Mouse (Mus musculus) cerebellum, adult 11-12 months (tissue): ENCODE results near the gene Cdh4.

Experiments used
- DNase-seq: peaks from one replicate; pipeline ENCODE4 v3.0.0; 2022

Gene Cdh4

DNA sequence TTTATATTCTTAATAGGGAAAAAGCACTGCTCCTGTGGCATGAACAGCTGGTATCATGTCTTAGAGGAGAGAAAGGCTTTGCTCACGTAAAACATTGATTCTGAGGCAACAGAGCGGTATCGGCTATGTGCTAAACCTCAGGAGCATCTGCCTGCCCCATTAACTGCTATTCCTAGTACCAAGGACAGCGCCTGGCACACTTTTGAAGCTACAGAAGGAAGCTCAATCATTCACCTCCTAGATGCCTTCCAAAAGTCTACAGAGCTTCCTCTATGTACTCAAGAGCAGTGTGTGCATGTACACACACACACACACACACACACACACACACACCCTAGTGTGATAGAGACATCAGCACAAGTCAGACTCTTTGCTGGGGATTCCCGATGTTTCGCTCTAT lies 34.4 kb downstream of the Cdh4 start:
- DNase-seq: no peak

DNA sequence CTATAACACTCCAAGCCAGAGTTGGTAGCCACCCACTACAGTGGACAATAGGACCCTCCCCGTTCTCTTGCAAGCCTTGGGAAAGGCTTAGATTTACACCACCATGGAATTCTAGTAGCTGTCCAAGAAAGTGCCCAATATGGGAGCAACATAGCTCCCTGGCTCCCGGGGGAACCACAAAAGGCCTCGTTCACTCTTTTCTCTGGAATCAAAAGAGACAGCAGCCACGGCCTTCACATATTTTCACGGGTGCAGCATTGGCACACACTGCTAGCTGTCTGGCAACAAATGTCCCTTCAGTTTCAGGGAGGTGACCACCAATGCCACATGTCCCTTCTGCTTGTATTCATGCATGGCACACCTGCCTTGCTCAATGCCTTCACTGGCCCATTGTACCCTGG lies 38.6 kb downstream of the Cdh4 start:
- DNase-seq: no peak

DNA sequence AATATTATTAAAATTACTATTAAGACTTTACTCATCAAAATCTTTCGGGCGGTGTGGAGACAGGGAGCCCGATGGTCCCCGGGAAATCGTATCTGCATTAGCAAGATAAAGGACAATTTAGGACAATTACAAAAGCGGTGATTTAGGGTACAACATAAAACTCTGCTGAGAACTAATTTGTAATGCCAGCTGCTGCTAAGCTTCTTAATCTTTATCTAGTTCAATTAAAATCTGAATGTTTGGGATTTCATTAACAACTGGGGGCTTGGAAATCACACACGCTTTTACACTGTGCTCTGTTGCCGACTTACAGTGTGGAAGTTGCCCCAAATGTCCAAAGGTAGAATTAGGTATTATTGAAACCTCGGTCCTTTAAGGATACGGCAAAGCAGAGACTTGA lies 39.1 kb downstream of the Cdh4 start:
- no peak for DNase-seq

DNA sequence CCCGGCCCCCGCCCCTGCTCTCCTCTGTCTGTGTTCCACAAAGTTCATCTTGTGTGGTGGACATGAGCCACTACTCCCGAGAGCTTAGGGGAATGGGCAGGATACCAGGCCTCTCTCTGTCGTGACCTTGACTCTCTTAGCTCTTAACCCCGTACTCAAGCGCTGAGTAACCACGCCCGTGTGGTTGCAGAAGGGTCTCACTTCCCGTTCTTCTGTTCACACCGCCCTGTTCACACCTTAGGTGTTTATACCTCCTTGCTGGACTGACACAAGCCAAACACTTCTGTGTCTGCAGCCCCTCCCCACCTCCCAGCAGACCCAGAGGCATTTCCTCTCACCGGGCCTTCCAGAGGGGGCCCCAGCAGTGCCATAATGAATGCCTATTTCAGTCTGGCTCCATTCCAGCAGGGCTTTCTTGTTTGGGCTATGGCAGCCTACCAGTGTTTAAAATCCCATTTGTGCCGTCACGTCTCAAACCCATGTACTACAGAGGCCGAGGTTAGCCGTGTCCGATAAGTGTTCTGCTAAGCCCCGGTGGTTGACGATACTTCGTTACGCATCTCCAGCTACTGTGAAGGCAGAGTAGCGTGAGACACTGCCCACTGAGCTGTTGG lies 46.4 kb downstream of the Cdh4 start:
- DNase-seq: no peak

DNA sequence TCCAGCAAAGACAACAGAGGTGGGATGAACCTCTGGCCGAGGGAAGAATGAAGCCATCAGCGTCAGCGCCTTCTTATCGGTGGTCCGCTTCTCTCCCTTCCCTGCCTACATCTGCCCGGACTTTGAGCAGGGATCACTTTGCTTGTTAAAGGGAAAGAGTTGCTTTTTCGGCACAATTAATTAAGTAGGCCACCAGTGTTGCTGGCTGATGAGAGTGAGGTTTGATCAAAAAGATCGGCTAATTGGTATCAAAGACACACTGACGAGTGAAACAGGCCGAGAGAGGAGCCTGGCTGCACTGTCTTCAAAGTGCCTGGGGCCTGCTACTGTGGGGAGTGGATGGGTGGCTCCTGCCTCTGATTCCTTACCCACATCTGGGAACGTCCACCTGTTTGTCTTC lies 49.7 kb downstream of the Cdh4 start:
- no peak for DNase-seq

DNA sequence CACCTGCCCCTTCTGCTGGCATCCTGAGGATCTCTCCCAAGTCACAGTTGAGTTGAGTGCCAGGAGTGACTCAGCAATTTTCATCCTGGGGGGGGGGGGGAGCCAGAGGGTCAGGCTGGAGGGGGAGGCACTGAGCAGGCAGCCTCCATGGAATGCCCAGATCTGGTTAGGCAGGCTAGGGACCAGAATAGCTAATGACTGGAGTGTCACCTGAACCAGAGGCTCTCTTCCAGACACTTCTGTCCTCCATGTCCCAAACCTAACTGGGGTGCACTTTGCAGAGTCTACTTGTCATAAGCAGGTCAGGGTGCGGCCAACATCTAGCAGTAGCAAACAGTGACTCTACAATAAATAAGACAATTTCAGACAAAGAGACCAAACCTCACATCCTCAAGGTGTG lies 52.0 kb downstream of the Cdh4 start:
- no peak for DNase-seq

DNA sequence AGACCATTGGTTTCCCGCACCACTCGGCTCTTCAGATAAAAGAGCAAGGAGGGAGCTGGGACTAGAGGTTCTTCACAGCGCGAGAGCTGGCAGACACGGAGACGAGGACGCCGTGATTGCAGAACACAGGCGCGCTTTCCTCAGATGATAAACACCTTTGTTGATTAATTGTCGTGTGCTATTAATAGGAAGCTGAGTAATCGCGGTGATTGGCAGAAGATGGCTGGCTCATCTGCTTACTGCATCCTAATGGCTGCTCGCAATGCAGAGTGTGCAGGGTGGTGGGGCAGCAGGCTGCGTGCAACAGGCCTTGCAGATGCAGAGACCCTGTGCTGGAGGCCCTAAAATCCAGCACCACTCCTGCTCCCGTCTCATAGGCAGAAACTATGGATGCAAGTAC lies 68.2 kb downstream of the Cdh4 start:
- DNase-seq: no peak

DNA sequence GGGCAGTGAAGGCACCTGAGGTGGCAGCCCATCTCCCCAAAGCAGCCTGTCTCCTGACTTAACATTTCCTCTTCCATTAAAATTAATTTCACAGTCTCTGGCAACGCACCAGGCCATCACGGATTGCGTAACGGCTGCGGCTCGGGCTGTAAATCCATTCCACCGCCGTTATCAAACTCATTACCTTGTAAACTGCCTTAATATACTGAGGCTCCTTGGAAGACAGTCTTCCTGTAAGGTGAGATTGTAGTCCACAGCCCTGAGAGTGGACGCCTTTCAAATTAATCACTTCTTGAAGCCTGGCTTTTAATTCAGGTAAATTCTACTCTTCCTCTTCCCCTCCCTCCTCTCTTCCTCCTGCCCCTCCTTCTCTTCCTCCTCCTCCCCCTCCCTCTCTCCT lies 74.3 kb downstream of the Cdh4 start:
- DNase-seq: no peak

DNA sequence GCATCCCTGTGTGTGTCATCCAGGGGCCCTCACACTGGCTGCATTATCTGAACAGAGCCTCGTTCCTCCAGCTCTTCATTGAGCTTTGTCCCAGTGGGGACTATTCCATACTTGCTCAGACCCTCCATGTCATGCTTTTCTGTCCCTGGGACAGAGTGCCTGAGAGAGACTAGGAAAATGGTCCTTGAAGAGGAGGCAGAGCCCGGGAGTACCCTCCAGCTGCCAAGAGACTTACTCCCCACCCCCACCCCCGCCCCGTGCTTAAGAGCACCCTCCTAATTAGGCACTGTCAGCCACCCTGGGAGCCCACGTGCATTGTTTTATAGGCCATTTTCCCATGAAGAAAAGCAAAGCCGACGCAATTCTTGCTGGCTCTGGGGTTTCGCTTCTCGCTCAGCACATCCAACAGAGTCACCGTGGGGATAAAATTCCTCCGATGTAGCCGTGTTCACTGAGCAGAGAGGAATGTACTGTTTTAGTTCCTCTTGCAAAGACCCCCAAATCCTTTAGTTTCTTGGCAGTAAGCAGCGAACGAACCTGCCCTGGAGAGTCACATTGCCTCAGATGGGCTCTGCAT lies 76.3 kb downstream of the Cdh4 start:
- DNase-seq: no peak

DNA sequence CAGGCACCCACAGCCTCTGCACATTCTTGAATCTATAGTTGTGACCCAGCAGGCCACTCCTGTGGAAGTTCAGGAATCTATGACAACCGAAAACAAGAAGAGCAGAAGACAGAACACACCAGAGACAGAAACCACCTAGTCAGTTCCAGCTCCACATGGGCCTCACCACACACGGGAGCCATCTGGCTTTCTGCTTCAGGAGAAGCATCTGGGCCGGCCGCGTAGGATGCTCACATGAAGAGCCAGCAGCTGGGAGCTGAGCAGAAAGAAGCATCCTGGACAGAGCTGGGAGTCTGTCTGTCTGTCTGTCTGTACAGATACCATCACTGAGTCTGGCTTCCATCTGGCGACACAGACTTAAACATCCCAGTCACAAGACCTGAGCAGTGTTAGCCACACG lies 76.9 kb downstream of the Cdh4 start:
- no peak for DNase-seq

DNA sequence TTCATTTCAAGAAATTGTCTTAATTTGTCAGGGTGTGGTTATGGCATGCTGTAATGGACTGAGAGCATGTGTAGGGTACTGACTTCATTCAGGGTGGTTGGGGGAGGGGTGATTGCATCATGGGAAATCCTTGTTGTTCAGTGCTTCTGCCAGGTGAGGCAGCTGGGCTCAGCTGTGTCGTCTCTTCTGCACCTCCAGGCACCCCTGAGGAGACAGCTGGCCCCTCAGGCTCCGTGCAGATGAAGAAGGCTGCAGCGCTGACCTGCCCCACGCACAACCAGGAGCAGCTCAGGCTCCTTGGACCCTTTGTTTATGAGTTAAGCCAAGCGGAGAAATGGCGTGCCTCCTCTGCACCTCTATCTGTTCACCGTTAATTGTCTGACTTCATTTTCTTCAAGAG lies 77.7 kb downstream of the Cdh4 start:
- no peak for DNase-seq

DNA sequence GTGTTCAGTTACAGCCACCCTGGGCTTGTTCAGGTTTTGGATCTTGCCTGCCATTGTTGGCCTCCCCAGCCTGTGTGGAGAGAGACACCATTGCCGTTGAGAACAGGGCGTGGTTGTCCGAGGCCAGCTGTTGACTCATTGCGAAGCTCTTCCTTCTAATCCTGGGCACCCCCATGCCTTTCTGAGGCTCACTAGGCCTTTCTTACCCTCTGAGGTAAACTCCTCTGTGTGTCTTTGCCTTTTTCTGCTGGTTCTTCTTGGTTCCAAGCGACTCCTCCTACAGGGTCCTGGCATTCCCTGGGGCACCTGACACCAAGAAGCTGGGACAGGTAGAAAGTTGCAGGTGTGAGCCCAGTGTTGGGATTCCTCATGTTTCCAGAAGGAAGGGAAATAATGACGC lies 78.7 kb downstream of the Cdh4 start:
- no peak for DNase-seq

DNA sequence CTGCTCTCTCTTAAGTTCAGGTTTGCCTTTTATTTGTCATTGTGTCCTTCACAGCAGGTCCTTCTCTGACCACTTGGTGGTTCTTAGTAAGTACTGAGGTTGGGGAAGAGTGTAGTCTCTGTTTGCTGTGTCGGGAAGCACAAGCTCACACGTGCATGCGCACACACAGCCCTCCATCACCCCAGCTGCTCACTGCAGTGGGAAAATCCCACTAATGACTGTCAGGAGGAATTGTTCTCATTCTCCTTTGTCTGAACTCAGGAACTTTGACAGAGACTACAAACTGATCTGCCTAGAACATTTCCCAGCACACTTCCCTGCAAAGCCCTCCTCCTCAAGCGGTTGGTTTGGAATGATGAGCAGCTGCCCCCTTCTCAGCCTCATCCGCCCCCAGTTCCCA lies 79.2 kb downstream of the Cdh4 start:
- DNase-seq: no peak

DNA sequence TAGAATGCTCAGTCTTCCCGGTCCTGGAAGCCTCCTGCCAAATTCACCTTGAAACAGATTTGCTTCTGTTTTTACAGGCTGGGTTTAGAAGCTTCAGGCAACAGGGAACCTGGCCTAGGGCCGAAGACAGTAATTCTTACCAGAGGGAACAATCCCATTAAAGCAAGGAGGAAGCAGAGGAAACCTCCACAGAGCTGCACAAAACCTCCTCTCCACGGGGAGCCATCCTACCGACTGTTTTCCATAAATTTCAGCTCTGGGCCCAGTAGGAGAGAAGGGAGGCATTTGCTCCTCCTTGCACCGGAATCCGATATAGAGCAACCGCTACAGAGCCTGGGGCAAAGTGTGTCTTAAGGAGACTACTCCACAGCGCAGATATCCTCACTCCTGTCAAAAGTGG lies 79.9 kb downstream of the Cdh4 start:
- DNase-seq: no peak

DNA sequence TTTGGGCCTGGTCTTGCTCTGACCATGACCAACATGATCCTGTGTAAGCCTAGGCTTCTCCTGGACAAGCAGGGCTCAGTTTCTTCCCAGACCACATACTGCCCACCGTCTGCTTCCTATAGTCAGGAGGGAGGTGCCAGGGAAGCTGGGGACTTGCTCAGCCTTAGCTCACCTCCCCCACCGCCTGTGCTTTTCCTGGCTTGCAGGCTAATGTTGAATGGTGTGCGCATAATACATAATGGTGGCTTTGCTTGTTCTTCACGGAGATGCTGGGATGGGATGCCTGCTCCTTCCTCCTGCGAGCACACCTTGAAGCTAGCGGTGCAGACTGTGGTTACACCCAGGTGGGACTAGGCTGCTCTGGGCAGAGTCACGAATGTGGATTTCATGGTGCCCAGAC lies 84.7 kb downstream of the Cdh4 start:
- no peak for DNase-seq

DNA sequence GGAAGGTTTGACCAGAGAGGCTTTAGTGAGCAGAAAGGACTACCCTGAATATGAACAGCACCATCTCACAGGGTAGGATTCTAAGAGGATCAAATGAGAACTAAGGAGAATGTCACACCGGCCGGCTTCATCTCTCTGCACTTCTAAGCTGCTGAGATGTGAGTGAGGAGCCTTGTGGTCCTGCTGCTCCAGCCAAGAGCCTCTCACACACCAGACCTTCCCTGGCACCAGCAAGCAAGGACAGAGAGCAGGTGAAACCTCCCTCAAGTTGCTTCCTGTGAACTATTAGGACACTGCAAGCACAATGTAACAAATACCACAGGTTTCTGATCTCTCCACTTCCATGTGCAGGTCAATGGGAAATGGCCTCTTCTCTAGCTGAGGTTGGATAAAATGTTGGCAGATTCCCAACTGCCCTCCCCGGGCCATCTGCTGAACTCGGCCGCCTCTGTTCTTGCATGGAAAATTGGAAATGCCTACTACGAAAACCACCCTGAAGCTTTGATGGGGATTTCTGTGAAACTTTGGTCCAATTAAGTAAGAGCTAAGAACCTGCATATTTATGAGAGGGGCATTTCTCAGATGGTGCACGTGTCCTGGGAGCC lies 88.3 kb downstream of the Cdh4 start:
- DNase-seq: peak; percentile 76

DNA sequence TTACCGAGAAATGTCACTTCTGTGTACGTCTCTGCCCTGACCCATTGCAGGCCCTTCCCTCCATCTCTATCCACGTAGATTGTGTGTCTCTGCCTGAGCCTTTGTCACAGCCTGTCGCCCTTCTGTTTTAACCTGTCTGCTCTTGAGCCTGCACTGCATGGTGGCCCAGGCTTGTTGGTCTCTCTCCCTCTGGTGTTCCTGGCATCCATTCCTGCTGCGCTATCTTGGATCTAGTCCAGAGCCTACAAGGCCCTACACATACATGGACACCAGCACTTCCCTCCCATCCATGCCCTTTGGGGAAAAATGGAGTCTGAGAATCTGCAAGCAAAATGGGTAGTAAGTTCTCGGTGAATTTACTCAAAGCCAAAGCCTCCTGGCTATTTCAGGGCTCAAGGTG lies 91.0 kb downstream of the Cdh4 start:
- DNase-seq: peak; percentile 44

DNA sequence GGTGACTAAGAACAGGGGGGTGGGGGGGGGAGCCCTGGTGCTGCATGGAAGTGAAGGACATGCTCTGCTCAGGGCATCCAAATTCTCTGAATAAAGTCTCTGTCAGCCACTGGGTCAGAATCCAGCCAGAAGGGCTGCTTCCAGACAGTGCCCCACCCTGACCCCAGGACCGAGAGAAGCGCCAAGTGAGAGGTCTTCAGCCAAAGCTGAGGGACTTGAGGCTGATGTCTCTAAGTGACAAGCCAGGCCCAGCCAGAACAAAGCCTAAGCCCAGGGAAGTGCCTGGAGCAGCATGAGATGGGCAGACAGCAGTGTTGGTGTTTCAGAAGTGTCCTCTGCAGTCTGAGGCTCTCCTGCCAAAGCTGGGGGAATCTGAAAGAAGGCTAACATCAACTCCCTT lies 91.7 kb downstream of the Cdh4 start:
- peak; percentile 31 for DNase-seq

DNA sequence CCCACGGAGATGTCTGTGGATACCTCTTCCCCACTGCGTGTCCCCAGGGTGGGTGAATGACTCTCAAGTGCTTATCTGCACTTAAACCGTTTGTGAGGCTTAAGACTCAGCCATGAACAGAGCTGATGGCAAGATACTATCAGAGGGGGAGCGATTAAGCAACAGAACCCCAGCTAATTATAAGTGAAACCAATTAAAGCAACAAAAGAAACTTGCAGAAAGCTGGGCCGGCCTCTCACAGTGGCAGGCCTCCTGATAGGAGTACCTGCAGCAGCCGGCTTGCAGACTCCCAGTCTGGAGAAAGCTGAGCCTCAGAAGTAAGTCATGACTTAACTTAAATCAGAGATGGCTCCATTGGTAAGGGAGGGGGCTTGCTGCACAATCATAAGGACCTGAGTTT lies 93.0 kb downstream of the Cdh4 start:
- no peak for DNase-seq

DNA sequence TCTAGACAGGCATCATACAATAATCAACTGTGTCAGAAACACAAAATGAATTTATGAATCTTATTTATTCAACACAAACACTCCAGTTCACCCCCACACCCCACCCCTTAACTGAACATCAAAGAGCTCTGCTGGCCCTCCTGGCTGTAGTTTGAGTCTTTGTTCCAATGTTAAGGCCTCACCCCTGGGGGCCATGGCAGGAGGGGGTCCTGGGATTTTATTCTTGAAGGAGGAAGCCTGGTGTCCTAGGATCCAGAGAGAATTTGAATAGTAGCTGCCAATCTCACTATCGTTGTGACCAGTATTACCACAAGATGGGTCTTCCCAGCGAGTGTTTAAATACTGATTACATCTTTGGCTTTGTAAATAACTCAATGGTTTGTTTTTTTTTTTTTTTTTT lies 94.5 kb downstream of the Cdh4 start:
- DNase-seq: no peak

DNA sequence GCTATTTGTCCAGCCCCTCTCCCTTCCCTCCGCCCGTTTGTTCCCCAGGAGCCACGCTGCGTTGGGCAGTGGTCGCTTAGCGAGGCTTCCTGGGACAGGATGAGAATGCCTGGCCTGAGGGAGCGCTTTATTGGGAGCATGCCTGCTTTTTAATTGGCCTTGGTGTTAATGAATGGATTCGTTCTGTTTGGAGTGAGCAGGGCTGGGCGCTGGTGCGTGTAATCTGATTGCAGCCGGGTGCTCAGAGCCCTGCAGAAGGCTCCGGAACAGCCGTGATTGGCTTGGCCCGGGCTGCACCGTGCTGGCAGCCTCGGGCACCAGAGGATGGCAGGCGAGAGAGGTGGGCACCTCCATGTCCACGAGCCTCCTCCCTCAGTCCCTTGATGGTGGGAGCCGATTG lies 95.2 kb downstream of the Cdh4 start:
- peak; percentile 77 for DNase-seq

DNA sequence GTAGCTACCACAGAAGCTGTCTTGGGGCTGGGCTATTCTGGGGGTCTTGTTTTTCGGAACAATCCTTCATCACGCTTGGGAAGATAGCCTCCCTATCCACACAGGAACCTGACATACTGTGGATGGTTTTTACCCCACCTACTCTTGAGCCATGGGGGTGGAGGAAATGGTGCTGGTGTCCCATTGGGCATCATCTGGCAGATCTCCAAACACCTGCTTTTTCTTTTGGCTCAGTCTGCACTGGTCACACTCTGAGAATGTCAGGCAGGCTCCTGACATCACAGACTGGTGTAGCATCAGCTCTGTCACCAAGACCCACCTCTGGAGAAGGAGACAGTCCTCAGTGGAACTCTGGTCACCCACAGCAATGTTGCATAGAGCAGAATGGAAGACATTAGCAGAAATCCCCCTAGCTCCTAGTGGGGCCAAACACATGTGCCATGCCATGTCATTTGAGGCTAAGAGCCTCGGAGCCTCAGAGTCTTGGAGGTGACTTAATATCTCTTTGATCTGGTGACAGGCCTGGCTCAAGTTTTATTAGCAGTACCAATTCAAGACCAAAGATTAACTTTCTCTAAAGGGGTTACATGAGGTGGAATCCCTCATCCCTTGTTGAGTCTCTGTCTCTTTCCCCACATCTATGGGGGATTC lies 95.7 kb downstream of the Cdh4 start:
- peak; percentile 37 for DNase-seq

DNA sequence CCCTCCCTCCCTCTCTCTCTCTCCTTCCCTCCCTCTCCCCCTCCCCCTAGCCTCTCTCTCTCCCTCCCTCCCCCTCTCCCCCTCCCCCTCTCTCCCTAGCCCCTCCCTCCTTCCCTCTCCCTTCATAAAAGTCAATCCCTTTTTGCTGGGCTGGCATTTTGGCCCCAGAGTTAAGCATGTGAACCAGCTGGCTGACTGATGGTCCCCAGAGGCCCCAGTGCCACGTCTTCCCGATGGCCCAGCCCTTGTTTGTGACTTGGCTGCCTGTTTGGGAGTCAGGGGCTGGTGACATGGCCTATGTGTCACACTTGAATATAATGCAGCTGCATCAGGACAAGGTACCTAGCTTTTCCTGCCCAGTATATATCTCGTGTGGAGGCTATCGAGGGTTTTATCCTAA lies 96.3 kb downstream of the Cdh4 start:
- DNase-seq: no peak

DNA sequence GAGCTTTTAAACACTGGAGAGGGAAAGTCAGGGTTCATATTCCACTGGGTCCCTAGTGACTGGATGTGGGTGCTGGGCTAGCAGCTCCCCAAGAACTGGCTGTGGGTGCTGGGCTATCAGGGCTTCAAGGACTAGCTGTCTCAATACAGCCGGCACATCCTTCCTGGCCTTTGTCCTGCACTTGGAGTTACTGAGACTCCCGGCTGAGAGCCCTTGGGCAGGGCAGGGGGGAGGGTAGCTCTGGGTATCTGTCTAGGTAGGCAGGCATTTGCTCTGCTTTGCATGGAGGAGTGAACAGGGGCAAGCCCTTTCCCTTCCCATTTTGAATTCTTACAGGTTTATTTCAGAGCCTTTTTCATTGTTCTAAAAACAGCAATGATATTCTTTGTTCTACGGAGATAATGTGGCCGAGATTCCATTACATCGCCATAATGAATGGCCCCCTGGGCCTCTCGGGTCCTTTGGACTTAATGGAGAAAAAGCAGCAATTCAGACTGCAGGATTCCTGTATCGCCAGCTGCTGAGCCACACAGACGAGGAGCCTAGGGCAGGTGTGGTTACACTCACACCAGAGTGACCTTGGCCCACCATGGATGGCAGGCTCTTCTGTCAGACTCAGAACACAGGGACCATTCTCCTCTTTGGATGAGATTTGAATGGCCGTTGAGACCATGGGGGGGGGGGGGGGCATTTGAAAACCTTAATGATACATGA lies 97.5 kb downstream of the Cdh4 start:
- DNase-seq: no peak
